Mouse (Mus musculus): ENCODE results near the gene Slc25a47. TPM values are rescaled to one million over a fixed set of nuclear protein-coding genes. Genes with fewer than 3 reads are reported as not detected.

Slc25a47 gene
- polyA plus RNA-seq, 1 experiment: 9.8 TPM

GRCm38 (mm10) chr12:108852822-108853221 is 17.0 kb downstream of the Slc25a47 start:
- H3K4me3 ChIP-seq (replicated peaks; ENCODE audit: insufficient read depth, low read depth, low read length): no peak overlapping the region
- 89% methylated on average over 8 of the region's 8 CpGs for WGBS
- no peak for TF ChIP-seq CTCF (IDR thresholded peaks at IDR 0.05; ENCODE audit: borderline replicate concordance, insufficient read depth, low read depth, low read length)
- no peak for TF ChIP-seq POLR2A (IDR thresholded peaks at IDR 0.05; ENCODE audit: borderline replicate concordance, insufficient read depth, low read length)
- no peaks in the 10 kb centered on the region for H3K27me3 ChIP-seq (ENCODE audit: control insufficient read depth, insufficient read depth, low read length)
- no peak for DNase-seq
- H3K27ac ChIP-seq (ENCODE audit: insufficient read depth, low read length): no peak overlapping the region
- H3K4me1 ChIP-seq (ENCODE audit: control insufficient read depth, insufficient read depth, low read length): no peaks in the 10 kb centered on the region; the same call in 1 of the 2 replicates

- Histone ChIP-seq H3K4me3 (replicated peaks; ENCODE audit: insufficient read depth, low read depth, low read length) (no peak overlapping the region), H3K4me1 (ENCODE audit: control insufficient read depth, insufficient read depth, low read length) (no peaks in the 10 kb centered on the region), H3K27ac (ENCODE audit: insufficient read depth, low read length) (no peak overlapping the region), H3K27me3 (ENCODE audit: control insufficient read depth, insufficient read depth, low read length) (no peaks in the 10 kb centered on the region)
- TF ChIP-seq POLR2A (IDR thresholded peaks at IDR 0.05; ENCODE audit: borderline replicate concordance, insufficient read depth, low read length) (no peak), CTCF (IDR thresholded peaks at IDR 0.05; ENCODE audit: borderline replicate concordance, insufficient read depth, low read depth, low read length) (no peak)
- DNase-seq: no peak
- WGBS: 85% methylated on average over 10 of the region's 10 CpGs
Measured at GRCm38 (mm10) chr12:108855081-108855480, 19.2 kb downstream of the Slc25a47 start.

- 79% methylated on average over 8 of the region's 8 CpGs for WGBS
- no peak for TF ChIP-seq CTCF (IDR thresholded peaks at IDR 0.05; ENCODE audit: borderline replicate concordance, insufficient read depth, low read depth, low read length)
- no peak for TF ChIP-seq POLR2A (IDR thresholded peaks at IDR 0.05; ENCODE audit: borderline replicate concordance, insufficient read depth, low read length)
- no peak for DNase-seq
- no peak overlapping the region for H3K27ac ChIP-seq (ENCODE audit: insufficient read depth, low read length)
- H3K4me1 ChIP-seq (ENCODE audit: control insufficient read depth, insufficient read depth, low read length): no peaks in the 10 kb centered on the region
- no peaks in the 10 kb centered on the region for H3K27me3 ChIP-seq (ENCODE audit: control insufficient read depth, insufficient read depth, low read length)
- H3K4me3 ChIP-seq (replicated peaks; ENCODE audit: insufficient read depth, low read depth, low read length): no peak overlapping the region
Measured at GRCm38 (mm10) chr12:108856186-108856585, 20.3 kb downstream of the Slc25a47 start.

- DNase-seq: no peak
- TF ChIP-seq POLR2A (IDR thresholded peaks at IDR 0.05; ENCODE audit: borderline replicate concordance, insufficient read depth, low read length) (no peak), CTCF (IDR thresholded peaks at IDR 0.05; ENCODE audit: borderline replicate concordance, insufficient read depth, low read depth, low read length) (no peak)
- Histone ChIP-seq H3K27ac (ENCODE audit: insufficient read depth, low read length) (no peak overlapping the region), H3K27me3 (ENCODE audit: control insufficient read depth, insufficient read depth, low read length) (no peaks in the 10 kb centered on the region), H3K4me1 (ENCODE audit: control insufficient read depth, insufficient read depth, low read length) (no peaks in the 10 kb centered on the region), H3K4me3 (replicated peaks; ENCODE audit: insufficient read depth, low read depth, low read length) (no peak overlapping the region)
- WGBS: 87% methylated on average over 7 of the region's 7 CpGs
Measured at GRCm38 (mm10) chr12:108857109-108857508, 21.3 kb downstream of the Slc25a47 start.

GRCm38 (mm10) chr12:108857589-108858184 is 21.8 kb downstream of the Slc25a47 start:
- no peak overlapping the region for H3K4me3 ChIP-seq (replicated peaks; ENCODE audit: insufficient read depth, low read depth, low read length)
- no peak for DNase-seq
- no peak overlapping the region for H3K27ac ChIP-seq (ENCODE audit: insufficient read depth, low read length)
- H3K27me3 ChIP-seq (ENCODE audit: control insufficient read depth, insufficient read depth, low read length): no peaks in the 10 kb centered on the region
- no peak for TF ChIP-seq POLR2A (IDR thresholded peaks at IDR 0.05; ENCODE audit: borderline replicate concordance, insufficient read depth, low read length)
- no peak for TF ChIP-seq CTCF (IDR thresholded peaks at IDR 0.05; ENCODE audit: borderline replicate concordance, insufficient read depth, low read depth, low read length)
- WGBS: 88% methylated on average over 7 of the region's 7 CpGs
- no peaks in the 10 kb centered on the region for H3K4me1 ChIP-seq (ENCODE audit: control insufficient read depth, insufficient read depth, low read length)

- Histone ChIP-seq H3K4me1 (ENCODE audit: control insufficient read depth, insufficient read depth, low read length) (no peaks in the 10 kb centered on the region), H3K4me3 (replicated peaks; ENCODE audit: insufficient read depth, low read depth, low read length) (no peak overlapping the region), H3K27me3 (ENCODE audit: control insufficient read depth, insufficient read depth, low read length) (no peaks in the 10 kb centered on the region), H3K27ac (ENCODE audit: insufficient read depth, low read length) (no peak overlapping the region)
- no peak for DNase-seq
- TF ChIP-seq CTCF (IDR thresholded peaks at IDR 0.05; ENCODE audit: borderline replicate concordance, insufficient read depth, low read depth, low read length) (no peak), POLR2A (IDR thresholded peaks at IDR 0.05; ENCODE audit: borderline replicate concordance, insufficient read depth, low read length) (no peak)
- WGBS: 67% methylated on average over 5 of the region's 5 CpGs
Measured at GRCm38 (mm10) chr12:108858486-108858885, 22.6 kb downstream of the Slc25a47 start.

- DNase-seq: no peak
- H3K4me1 ChIP-seq (ENCODE audit: control insufficient read depth, insufficient read depth, low read length): no peaks in the 10 kb centered on the region
- no peak overlapping the region for H3K4me3 ChIP-seq (replicated peaks; ENCODE audit: insufficient read depth, low read depth, low read length)
- TF ChIP-seq POLR2A (IDR thresholded peaks at IDR 0.05; ENCODE audit: borderline replicate concordance, insufficient read depth, low read length): no peak
- TF ChIP-seq CTCF (IDR thresholded peaks at IDR 0.05; ENCODE audit: borderline replicate concordance, insufficient read depth, low read depth, low read length): no peak
- WGBS: 90% methylated on average over 6 of the region's 6 CpGs
- H3K27me3 ChIP-seq (ENCODE audit: control insufficient read depth, insufficient read depth, low read length): no peaks in the 10 kb centered on the region
- no peak overlapping the region for H3K27ac ChIP-seq (ENCODE audit: insufficient read depth, low read length)
Measured at GRCm38 (mm10) chr12:108865007-108865494, 29.2 kb downstream of the Slc25a47 start.

GRCm38 (mm10) chr12:108869575-108869974 is 33.7 kb downstream of the Slc25a47 start:
- H3K27ac ChIP-seq (ENCODE audit: insufficient read depth, low read length): no peak overlapping the region
- no peak for DNase-seq
- no peaks in the 10 kb centered on the region for H3K4me1 ChIP-seq (ENCODE audit: control insufficient read depth, insufficient read depth, low read length)
- TF ChIP-seq CTCF (IDR thresholded peaks at IDR 0.05; ENCODE audit: borderline replicate concordance, insufficient read depth, low read depth, low read length) (peak; percentile 30; the same call in 1 of the 2 replicates), POLR2A (IDR thresholded peaks at IDR 0.05; ENCODE audit: borderline replicate concordance, insufficient read depth, low read length) (no peak)
- 32% methylated on average over 2 of the region's 2 CpGs for WGBS
- no peak overlapping the region for H3K4me3 ChIP-seq (replicated peaks; ENCODE audit: insufficient read depth, low read depth, low read length)
- no peaks in the 10 kb centered on the region for H3K27me3 ChIP-seq (ENCODE audit: control insufficient read depth, insufficient read depth, low read length)
